Mouse (Mus musculus) midbrain, embryonic 16.5 days (tissue): ENCODE measurements around the gene Car12. TPM values are rescaled to one million over a fixed set of nuclear protein-coding genes. Genes with fewer than 3 reads are reported as not detected.

Source experiments
- ATAC-seq: fragments of 200-750 bp; cut with Nextera tagmentation; 2 replicates; pipeline ENCODE4 v1.8.0; 2017; ENCODE audit warnings: moderate TSS enrichment
- H3K27ac ChIP-seq: fragments of 300-500 bp; sonication (generic); 2 replicates; pipeline ENCODE4 v1.5.1; 2014; ENCODE audit warnings: mild to moderate bottlenecking, low read length, mixed read lengths
- H3K27me3 ChIP-seq: fragments of 300-500 bp; sonication (generic); 2 replicates; pipeline ENCODE4 v1.6.1; 2014; ENCODE audit warnings: low read depth, low read length, mixed read lengths; ENCODE audit not compliant: control insufficient read depth, insufficient read depth
- H3K36me3 ChIP-seq: fragments of 300-500 bp; sonication (generic); 2 replicates; pipeline ENCODE4 v1.6.1; 2014; ENCODE audit warnings: mild to moderate bottlenecking, low read length, moderate library complexity, mixed read lengths; ENCODE audit not compliant: control insufficient read depth, insufficient read depth
- H3K4me1 ChIP-seq: fragments of 300-500 bp; sonication (generic); 2 replicates; pipeline ENCODE4 v1.6.1; 2014; ENCODE audit warnings: mild to moderate bottlenecking, low read length, mixed read lengths; ENCODE audit not compliant: control insufficient read depth, insufficient read depth
- H3K4me2 ChIP-seq: fragments of 300-500 bp; sonication (generic); 2 replicates; pipeline ENCODE4 v1.6.1; 2014; ENCODE audit warnings: mild to moderate bottlenecking, low read length, mixed read lengths
- H3K4me3 ChIP-seq: fragments of 300-500 bp; sonication (generic); 2 replicates; pipeline ENCODE4 v1.5.1; 2014; ENCODE audit warnings: low read depth, mild to moderate bottlenecking, low read length, moderate library complexity, mixed read lengths
- H3K9ac ChIP-seq: fragments of 300-500 bp; sonication (generic); 2 replicates; pipeline ENCODE4 v1.6.1; 2014; ENCODE audit warnings: low read depth, low read length, mixed read lengths
- H3K9me3 ChIP-seq: fragments of 300-500 bp; sonication (generic); replicated peaks from 2 replicates; pipeline ENCODE4 v1.6.1; 2014; ENCODE audit warnings: mild to moderate bottlenecking, low read length, mixed read lengths; ENCODE audit not compliant: control insufficient read depth, poor library complexity, severe bottlenecking
- WGBS: fragments of 180-500 bp; shearing (Covaris S2); extraction: QIAGEN DNeasy Blood & Tissue Kit; methylation state at CpG from one replicate; pipeline ENCODE4 v1.1.7; 2014; 5-methylcytosine and 5-hydroxymethylcytosine counted together
- polyA plus RNA-seq: library from polyadenylated mRNA; unstranded; fragments of >200 nt; fragmentation: Nextera tagmentation; extraction: Ambion mirVana; gene quantifications from 2 replicates; pipeline ENCODE4 v1.2.1, GENCODE M21; 2015

Car12 gene
- polyA plus RNA-seq, 1 experiment from 2014 or later = 2.0 TPM

DNA sequence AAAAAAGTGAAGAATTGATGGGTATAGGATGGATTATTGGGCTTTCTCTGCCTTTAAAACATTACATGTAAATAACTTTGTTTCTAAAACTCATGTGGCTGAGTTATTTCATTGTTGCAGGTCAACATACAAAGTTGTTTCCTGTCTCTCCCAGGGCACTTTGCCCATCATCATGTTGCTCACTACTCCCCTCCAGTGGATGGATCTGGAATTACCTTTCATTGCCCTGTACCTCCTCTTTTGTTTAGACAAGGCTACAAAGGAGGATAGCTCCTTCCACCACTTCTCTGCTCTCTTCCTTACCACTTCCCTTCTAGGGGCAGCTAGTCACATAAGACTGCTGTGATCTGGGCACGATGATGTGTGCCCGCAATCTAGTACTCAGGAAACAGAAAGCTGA, 7.7 kb upstream of the Car12 start:
- no peaks in the 10 kb centered on the region for H3K27me3 ChIP-seq
- no peak overlapping the region for H3K9ac ChIP-seq
- no peak overlapping the region for H3K4me2 ChIP-seq
- peaks cover 19% of the 10 kb centered on the region for H3K4me1 ChIP-seq
- H3K9me3 ChIP-seq = no peaks in the 10 kb centered on the region
- H3K4me3 ChIP-seq = no peak overlapping the region
- ATAC-seq = no peak
- H3K27ac ChIP-seq = no peak overlapping the region
- H3K36me3 ChIP-seq = no peaks in the 10 kb centered on the region
- WGBS = 50% methylated on average over 2 of the region's 2 CpGs

DNA sequence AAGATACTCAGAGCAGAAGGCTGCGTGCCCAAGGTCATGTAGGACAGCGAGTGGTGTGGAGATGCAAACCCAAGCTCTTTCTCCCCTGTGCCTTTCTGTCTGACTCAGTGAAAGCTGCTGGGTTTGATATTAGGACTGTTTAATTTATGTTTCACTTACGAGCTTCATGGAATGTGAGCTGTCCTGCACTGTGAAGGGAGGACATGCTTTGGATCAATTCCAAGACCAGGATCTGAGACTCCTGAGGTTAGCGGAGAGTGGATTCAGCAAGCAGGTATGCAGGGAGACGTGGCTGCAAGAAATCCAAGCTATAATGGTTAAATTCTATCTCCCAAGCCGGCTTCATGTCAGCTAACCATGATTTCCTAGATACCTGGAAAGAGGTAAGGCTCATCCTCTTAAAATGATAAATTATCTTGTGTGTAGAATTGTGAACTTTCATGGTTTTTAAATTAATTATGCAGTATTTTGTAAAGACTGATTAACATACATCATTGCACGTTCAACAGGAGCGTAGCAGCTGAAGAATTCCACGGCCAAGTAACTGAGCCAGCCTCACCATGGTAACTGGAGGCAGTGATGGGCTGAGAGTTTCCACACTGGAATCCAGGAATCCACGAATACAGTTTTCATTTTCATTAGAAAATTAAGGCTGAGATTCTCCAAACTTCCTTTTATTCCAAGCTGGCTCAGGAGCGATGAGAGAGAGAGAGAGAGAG, 5.3 kb upstream of the Car12 start:
- Histone ChIP-seq H3K27ac (no peak overlapping the region), H3K4me3 (no peak overlapping the region), H3K9me3 (no peaks in the 10 kb centered on the region), H3K4me2 (no peak overlapping the region), H3K36me3 (no peaks in the 10 kb centered on the region), H3K4me1 (peaks cover 18% of the 10 kb centered on the region), H3K27me3 (no peaks in the 10 kb centered on the region), H3K9ac (no peak overlapping the region)
- ATAC-seq = 0 out of 2 replicates have a peak, but pooled peaks have one; percentile 73
- WGBS = 39% methylated on average over 11 of the region's 11 CpGs

DNA sequence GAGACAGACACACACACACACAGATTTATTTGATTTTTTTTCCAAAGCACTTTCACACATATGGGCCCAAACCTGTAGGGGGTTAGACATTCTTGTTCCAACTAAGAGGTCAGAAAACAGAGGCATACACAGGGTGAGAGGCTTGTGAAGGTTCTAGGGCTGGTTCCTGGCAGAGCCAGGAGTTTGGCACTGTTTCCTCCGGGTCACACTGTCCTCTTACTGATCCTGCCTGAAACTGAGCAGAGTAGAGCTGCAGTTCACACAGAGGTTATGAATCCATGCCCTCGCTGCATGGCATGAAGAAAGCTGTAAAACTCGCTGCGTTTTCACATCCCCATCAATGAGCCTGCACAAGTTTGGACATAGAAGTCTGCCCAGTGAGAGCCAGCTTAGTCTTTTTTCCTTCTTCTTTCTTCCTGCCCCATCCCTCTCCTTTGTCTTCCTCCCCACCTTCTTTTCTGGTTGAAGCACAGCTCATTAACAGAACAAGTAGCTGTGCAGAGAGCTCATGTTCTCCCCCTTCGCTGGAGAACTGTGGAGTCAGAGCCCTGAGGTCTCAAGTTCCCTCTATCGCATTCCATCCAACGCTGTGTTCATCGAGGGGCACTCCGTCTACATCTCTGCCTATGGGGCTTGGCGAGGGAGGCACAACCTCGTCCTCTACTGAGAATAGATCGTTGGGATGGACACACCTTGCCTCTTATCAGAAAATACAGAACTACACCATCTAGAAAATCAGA, 4.5 kb upstream of the Car12 start:
- Histone ChIP-seq H3K36me3 (no peaks in the 10 kb centered on the region), H3K27me3 (no peaks in the 10 kb centered on the region), H3K27ac (peak overlapping the region; percentile 17; the same call in 1 of the 2 replicates), H3K4me1 (peaks cover 24% of the 10 kb centered on the region), H3K4me2 (no peak overlapping the region), H3K9me3 (no peaks in the 10 kb centered on the region), H3K4me3 (no peak overlapping the region), H3K9ac (no peak overlapping the region)
- ATAC-seq = no peak
- 58% methylated on average over 12 of the region's 12 CpGs for WGBS

DNA sequence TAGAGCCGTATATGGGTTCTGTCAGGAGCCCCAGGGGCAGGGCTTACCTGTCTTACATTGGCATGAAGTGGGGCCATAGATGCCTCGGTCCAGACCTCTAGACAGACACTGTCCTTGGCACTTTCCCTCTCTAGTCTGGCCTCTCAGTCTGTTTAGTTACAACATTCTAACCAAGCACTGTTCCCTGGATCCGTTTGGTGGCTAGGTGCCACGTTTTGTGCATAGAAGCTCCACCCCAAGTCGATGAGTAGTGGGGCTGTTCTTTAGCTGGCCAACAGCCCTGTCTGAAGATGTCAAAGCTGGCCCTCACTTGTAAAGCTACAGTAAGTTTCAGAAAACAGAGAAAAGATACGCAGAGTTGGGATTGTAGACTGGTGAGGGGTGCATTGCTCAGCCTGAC, 2.9 kb upstream of the Car12 start:
- no peaks in the 10 kb centered on the region for H3K36me3 ChIP-seq
- H3K27ac ChIP-seq = no peak overlapping the region
- H3K4me3 ChIP-seq = no peak overlapping the region
- no peak overlapping the region for H3K4me2 ChIP-seq
- no peak overlapping the region for H3K9ac ChIP-seq
- 79% methylated on average over 6 of the region's 6 CpGs for WGBS
- no peak for ATAC-seq
- no peaks in the 10 kb centered on the region for H3K9me3 ChIP-seq
- peaks cover 29% of the 10 kb centered on the region for H3K4me1 ChIP-seq
- H3K27me3 ChIP-seq = peaks cover 8% of the 10 kb centered on the region; the same call in 1 of the 2 replicates

DNA sequence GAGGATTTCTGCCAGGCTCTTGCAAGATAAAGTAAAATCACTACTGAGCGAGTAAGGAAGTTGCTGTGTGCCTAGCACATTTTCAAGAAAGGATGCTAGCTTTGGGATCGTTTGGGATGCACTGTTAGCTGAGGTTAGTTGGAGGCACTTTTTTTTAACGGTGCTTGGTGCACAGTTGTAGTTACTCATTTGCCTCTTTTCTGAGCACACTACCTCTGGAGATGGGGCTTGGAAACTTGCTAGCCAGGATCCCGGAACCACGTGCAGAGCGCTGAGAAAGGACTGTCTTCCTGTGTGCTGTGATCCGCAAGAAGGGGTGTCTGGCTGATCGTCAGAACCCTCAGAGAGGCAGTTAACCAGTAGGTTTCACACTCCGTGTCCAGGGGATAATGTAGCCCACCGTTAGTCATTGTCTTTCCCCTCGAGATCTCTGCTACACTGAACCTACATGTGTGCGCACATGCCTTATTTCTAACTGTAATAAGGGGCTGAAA, 583 bp downstream of the Car12 start:
- Histone ChIP-seq H3K4me1 (peaks cover 15% of the 10 kb centered on the region), H3K27me3 (peaks cover 8% of the 10 kb centered on the region; the same call in 1 of the 2 replicates), H3K9me3 (no peaks in the 10 kb centered on the region), H3K4me3 (peak overlapping the region; percentile 37; the same call in 1 of the 2 replicates), H3K36me3 (no peaks in the 10 kb centered on the region), H3K4me2 (peak overlapping the region; percentile 75), H3K27ac (no peak overlapping the region), H3K9ac (peak overlapping the region; percentile 30; the same call in 1 of the 2 replicates)
- ATAC-seq = no peak
- WGBS = 11% methylated on average over 12 of the region's 12 CpGs

DNA sequence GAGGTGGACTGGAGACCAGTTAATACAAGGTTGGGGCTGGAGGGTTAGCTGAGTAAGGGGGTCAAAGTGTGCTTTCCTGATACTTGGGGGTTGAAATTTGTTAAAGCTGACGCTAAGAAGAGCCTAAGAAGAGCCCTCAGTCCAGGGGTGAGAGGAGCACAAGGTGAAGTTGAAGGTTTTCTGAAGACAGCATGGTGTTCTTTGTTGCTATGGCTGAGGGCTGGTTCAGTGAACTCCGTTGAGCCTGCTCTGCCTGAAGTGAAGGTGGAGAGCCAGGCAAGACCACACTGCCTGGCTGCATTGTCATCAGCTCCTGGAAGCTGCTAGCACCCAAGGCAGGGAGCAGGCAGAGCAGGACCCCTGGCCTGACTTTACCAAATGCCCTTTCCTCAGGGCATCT, 1.9 kb downstream of the Car12 start:
- no peak overlapping the region for H3K4me3 ChIP-seq
- no peaks in the 10 kb centered on the region for H3K36me3 ChIP-seq
- H3K9ac ChIP-seq = no peak overlapping the region
- H3K27me3 ChIP-seq = peaks cover 8% of the 10 kb centered on the region; the same call in 1 of the 2 replicates
- no peak for ATAC-seq
- peaks cover 12% of the 10 kb centered on the region; the same call in 1 of the 2 replicates for H3K4me1 ChIP-seq
- WGBS = 80% methylated on average over 2 of the region's 2 CpGs
- no peak overlapping the region for H3K27ac ChIP-seq
- no peak overlapping the region for H3K4me2 ChIP-seq
- H3K9me3 ChIP-seq = no peaks in the 10 kb centered on the region

DNA sequence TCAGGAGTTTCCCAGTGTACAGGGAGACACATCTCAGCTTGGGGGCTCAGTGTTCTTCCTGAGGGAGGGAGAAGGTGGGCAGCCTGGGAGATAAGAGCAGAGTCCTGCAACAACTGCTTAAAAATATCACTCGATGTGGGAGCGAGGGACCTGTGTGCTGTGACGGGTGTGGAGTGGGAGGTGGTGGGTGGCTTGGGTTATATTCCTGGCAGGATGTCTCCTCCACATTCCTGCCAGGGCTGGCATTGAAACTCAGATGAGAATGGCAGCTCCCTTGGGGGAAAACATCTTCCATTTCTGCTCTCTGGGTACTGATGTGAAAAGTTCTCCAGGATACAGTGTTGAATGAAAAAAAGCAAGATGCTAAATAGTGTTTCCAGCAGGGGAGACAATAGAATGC, 3.0 kb downstream of the Car12 start:
- no peaks in the 10 kb centered on the region for H3K9me3 ChIP-seq
- H3K36me3 ChIP-seq = no peaks in the 10 kb centered on the region
- H3K27ac ChIP-seq = no peak overlapping the region
- WGBS = 76% methylated on average over 3 of the region's 3 CpGs
- no peak for ATAC-seq
- H3K4me2 ChIP-seq = no peak overlapping the region
- peaks cover 8% of the 10 kb centered on the region; the same call in 1 of the 2 replicates for H3K27me3 ChIP-seq
- no peak overlapping the region for H3K9ac ChIP-seq
- H3K4me1 ChIP-seq = peaks cover 12% of the 10 kb centered on the region; the same call in 1 of the 2 replicates
- no peak overlapping the region for H3K4me3 ChIP-seq

DNA sequence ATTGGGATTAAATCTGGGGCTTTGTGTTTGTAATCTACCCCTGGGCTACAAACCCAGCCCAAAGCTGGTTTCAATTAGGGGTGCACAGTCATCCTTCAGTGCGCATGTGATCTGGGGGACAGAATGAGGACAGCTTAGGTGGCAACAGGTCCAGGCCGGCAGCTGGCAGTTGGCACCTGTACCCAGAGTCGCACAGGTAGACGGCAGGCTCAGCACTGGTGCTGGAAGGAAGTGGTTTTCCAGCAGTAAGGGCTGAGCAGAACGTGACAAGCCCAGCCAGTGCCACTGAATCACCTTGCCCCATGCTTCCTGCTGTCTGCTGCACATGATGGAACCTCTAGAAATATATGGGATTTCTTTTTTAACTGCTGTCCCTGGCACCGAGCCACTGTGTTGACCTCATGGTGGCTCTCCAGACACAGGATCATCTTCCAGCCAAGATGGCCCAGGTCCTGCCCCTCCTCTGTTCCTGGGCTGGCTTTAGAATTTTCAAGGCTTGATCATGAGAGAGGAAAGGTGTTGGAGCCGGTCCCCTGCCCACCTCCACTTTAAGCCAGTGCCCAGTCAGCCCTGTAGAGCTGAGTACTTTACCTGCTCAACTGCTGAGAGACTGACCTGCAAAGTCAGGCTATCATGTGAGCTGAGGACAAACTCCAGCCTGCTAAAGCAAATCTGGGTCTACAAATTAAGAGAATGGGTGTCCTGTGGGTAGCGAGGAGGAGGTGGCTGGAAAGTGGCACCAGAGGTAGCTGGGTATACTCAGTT, 7.4 kb downstream of the Car12 start:
- 91% methylated on average over 8 of the region's 8 CpGs for whole genome bisulfite sequencing
- H3K4me2 ChIP-seq = no peak overlapping the region
- 0 out of 2 replicates have a peak, but pooled peaks cover 2% of the 10 kb centered on the region for H3K4me1 ChIP-seq
- H3K9me3 ChIP-seq = no peaks in the 10 kb centered on the region
- no peak overlapping the region for H3K4me3 ChIP-seq
- H3K27ac ChIP-seq = no peak overlapping the region
- no peaks in the 10 kb centered on the region for H3K27me3 ChIP-seq
- H3K9ac ChIP-seq = no peak overlapping the region
- H3K36me3 ChIP-seq = no peaks in the 10 kb centered on the region
- no peak for ATAC-seq
